8 mouse cellular contexts compared by ENCODE assay signal in the genomic region with DNA sequence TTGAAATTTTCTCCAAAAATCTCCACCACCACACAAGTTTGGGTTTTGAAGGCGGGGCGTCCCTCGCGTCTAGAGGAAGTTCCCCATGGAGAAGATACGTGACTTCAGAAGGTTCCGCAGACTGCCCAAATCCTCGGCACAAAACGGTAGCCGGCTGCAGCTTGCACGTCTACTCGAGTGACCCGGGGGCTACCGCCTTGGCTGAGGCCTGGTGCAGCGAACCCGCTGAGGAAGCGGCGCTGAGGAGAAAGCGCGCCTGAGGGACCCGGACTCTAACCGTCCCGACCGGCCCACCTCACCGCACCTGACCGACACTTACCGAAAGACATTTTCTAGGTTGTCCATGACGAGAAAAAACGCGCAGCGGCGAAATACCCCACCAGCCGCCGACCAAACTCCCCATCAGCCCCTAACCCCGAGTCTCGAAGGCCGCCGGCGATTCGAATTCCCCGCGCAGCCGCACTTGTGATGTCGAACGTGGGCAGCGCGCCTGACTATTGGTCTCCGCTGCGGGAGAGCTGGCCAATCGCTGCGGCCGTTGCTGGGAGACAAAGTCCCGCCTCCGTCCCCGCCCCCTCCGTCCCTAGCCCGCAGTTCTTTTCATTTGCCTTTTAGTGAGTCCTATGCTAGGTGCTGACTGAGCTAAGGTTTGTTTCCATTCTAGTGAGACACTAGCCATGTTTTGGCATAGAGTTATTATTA. TPM values are rescaled to one million over a fixed set of nuclear protein-coding genes. Genes with fewer than 3 reads are reported as not detected.
DNase-seq lines count a peak whose midpoint lies in the region; TF ChIP-seq lines count a peak whose summit lies in the region.

A gene (minus strand): TSS at position 465 of the 702 bp plus-strand sequence.

- H3K4me1 ChIP-seq in megakaryocyte, embryonic 14.5 days, result peaks cover 17% of the 10 kb centered on the region

- peak within 1 kb of the TSS; percentile 75 for H3K4me3 ChIP-seq in gastrocnemius, adult 2 months
- peak within 1 kb of the TSS; percentile 96 for H3K4me3 ChIP-seq in megakaryocyte, embryonic 14.5 days (replicated peaks)

- TF ChIP-seq CTCF in gastrocnemius, adult 2 months (IDR thresholded peaks at IDR 0.05), result no peak

- peaks cover 16% of the 10 kb centered on the region for H3K36me3 ChIP-seq in megakaryocyte, embryonic 14.5 days (replicated peaks; ENCODE audit: low read length)

- no peaks in the 10 kb centered on the region for H3K9me3 ChIP-seq in megakaryocyte, embryonic 14.5 days

- intact Hi-C loops in gastrocnemius, adult 2 months (cut with DNase I), result no loop called here

- peak; percentile 70 for DNase-seq in WW6 (ENCODE audit: low read depth, low spot score)
- DNase-seq in cerebellum, postnatal 4 days (ENCODE audit: low spot score in 2 of 2), result peak; percentile 89 to 96
- DNase-seq in gastrocnemius, adult 2 months, result peak; percentile 97
- peak; percentile 62 for DNase-seq in hindlimb bud, embryonic 11.5 days (ENCODE audit: extremely low spot score, low read depth, low spot score)
- DNase-seq in left cerebral cortex, adult 8-10 months (ENCODE audit: low spot score in 2 of 2), result peak; percentile 76 to 93
- DNase-seq in right cerebral cortex, postnatal 10 days (ENCODE audit: low spot score in 2 of 2), result peak; percentile 97 to 98
- peak; percentile 89 for DNase-seq in urinary bladder, postnatal 25 days (ENCODE audit: low spot score)

- H3K27me3 ChIP-seq in megakaryocyte, embryonic 14.5 days (replicated peaks), result peaks cover 15% of the 10 kb centered on the region

- peak within 1 kb of the TSS; percentile 56; the same call in 1 of the 2 replicates for H3K27ac ChIP-seq in gastrocnemius, adult 2 months

RNA-seq across cellular contexts. Expression of the gene that starts here (rescaled TPM):
- not detected for total RNA-seq in gastrocnemius, adult 2 months (2021)
- total RNA-seq in left cerebral cortex, adult 8-10 months (2022), result under 1 TPM; 0.14 to 0.95 (median 0.20) TPM
- 0.63 TPM in 1 of 2 replicates, not detected in the other for polyA plus RNA-seq in megakaryocyte, embryonic 14.5 days (2012; ENCODE audit: insufficient read depth, low replicate concordance)

Comparison
In these comparisons a context has a peak if more than half of its experiments do, and no peak if none do; other contexts are left out.
1. Peak in every context shown above with its lines: DNase-seq, H3K4me3 ChIP-seq and H3K27ac ChIP-seq.
2. Peak in DNase-seq, H3K4me3 ChIP-seq and H3K27ac ChIP-seq in gastrocnemius, adult 2 months; RNA of the gene not detected or under 1 TPM.
3. Peak in DNase-seq in left cerebral cortex, adult 8-10 months; RNA of the gene not detected or under 1 TPM.